Mouse (Mus musculus): ENCODE data around the gene Top2a.

Gene Top2a

GRCm38 (mm10) chr11:99023500-99024467 lies at the start of gene Top2a:
Gene Top2a, minus strand, starts transcription at chr11:99024189.
- DNase-seq (ENCODE audit: extremely low spot score, low read depth, low spot score) = peak; percentile 100

- no peak for DNase-seq (ENCODE audit: extremely low spot score, low read depth, low spot score)
Measured at GRCm38 (mm10) chr11:99073781-99074180, 49.8 kb upstream of the Top2a start.

- no peak for DNase-seq (ENCODE audit: extremely low spot score, low read depth, low spot score)
Measured at GRCm38 (mm10) chr11:99071866-99072265, 47.9 kb upstream of the Top2a start.

- DNase-seq (ENCODE audit: extremely low spot score, low read depth, low spot score) = no peak
Measured at GRCm38 (mm10) chr11:99068455-99068854, 44.5 kb upstream of the Top2a start.

- no peak for DNase-seq (ENCODE audit: extremely low spot score, low read depth, low spot score)
Measured at GRCm38 (mm10) chr11:99067591-99067990, 43.6 kb upstream of the Top2a start.

- DNase-seq (ENCODE audit: extremely low spot score, low read depth, low spot score) = peak; percentile 81
Measured at GRCm38 (mm10) chr11:99065979-99066378, 42.0 kb upstream of the Top2a start.

GRCm38 (mm10) chr11:99065353-99065752 lies 41.4 kb upstream of the Top2a start:
- no peak for DNase-seq (ENCODE audit: extremely low spot score, low read depth, low spot score)

- no peak for DNase-seq (ENCODE audit: extremely low spot score, low read depth, low spot score)
Measured at GRCm38 (mm10) chr11:99063406-99064131, 39.6 kb upstream of the Top2a start.

GRCm38 (mm10) chr11:99062661-99063060 lies 38.7 kb upstream of the Top2a start:
- no peak for DNase-seq (ENCODE audit: extremely low spot score, low read depth, low spot score)

GRCm38 (mm10) chr11:99060435-99060834 lies 36.4 kb upstream of the Top2a start:
- DNase-seq (ENCODE audit: extremely low spot score, low read depth, low spot score) = no peak

- peak; percentile 82 for DNase-seq (ENCODE audit: extremely low spot score, low read depth, low spot score)
Measured at GRCm38 (mm10) chr11:99055571-99056452, 31.8 kb upstream of the Top2a start.

GRCm38 (mm10) chr11:99055143-99055542 lies 31.2 kb upstream of the Top2a start:
- no peak for DNase-seq (ENCODE audit: extremely low spot score, low read depth, low spot score)

- DNase-seq (ENCODE audit: extremely low spot score, low read depth, low spot score) = no peak
Measured at GRCm38 (mm10) chr11:99047643-99048042, 23.7 kb upstream of the Top2a start.

GRCm38 (mm10) chr11:99047120-99047519 lies 23.1 kb upstream of the Top2a start:
- DNase-seq (ENCODE audit: extremely low spot score, low read depth, low spot score) = no peak

GRCm38 (mm10) chr11:99045159-99045889 lies 21.3 kb upstream of the Top2a start:
- DNase-seq (ENCODE audit: extremely low spot score, low read depth, low spot score) = no peak

- DNase-seq (ENCODE audit: extremely low spot score, low read depth, low spot score) = no peak
Measured at GRCm38 (mm10) chr11:99044306-99044705, 20.3 kb upstream of the Top2a start.

- no peak for DNase-seq (ENCODE audit: extremely low spot score, low read depth, low spot score)
Measured at GRCm38 (mm10) chr11:99043632-99044031, 19.6 kb upstream of the Top2a start.

GRCm38 (mm10) chr11:99042834-99043431 lies 18.9 kb upstream of the Top2a start:
- DNase-seq (ENCODE audit: extremely low spot score, low read depth, low spot score) = no peak

- DNase-seq (ENCODE audit: extremely low spot score, low read depth, low spot score) = no peak
Measured at GRCm38 (mm10) chr11:99041841-99042780, 18.1 kb upstream of the Top2a start.

Measured in hindlimb bud, embryonic 11.5 days (tissue).